Mouse (Mus musculus) hindbrain, embryonic 16.5 days (tissue): Measurements from ENCODE around the gene Ifnl2. TPM values are rescaled to one million over a fixed set of nuclear protein-coding genes. Genes with fewer than 3 reads are reported as not detected.
A peak's percentile ranks its signal among the peaks of the same experiment; 100 is the strongest.
"Not testable (repeated sequence)": the region's sequence is repeated elsewhere in the genome, so short reads cannot be mapped to it uniquely, and the experiment has no call there.

Source experiments
- ATAC-seq: fragments of 200-750 bp; cut with Nextera tagmentation; 2 replicates; pipeline ENCODE4 v1.8.0; 2017; ENCODE audit warnings: moderate TSS enrichment, moderate library complexity
- H3K27ac ChIP-seq: fragments of 300-500 bp; sonication (generic); 2 replicates; pipeline ENCODE4 v1.5.1; 2014; ENCODE audit warnings: low read depth, mild to moderate bottlenecking, control low read depth, low read length, moderate library complexity
- H3K27me3 ChIP-seq: fragments of 300-500 bp; sonication (generic); replicated peaks from 2 replicates; pipeline ENCODE4 v1.6.1; 2014; ENCODE audit warnings: low read length; ENCODE audit not compliant: control insufficient read depth, insufficient read depth
- H3K36me3 ChIP-seq: fragments of 300-500 bp; sonication (generic); 2 replicates; pipeline ENCODE4 v1.6.1; 2014; ENCODE audit warnings: mild to moderate bottlenecking, low read length, moderate library complexity, mixed read lengths; ENCODE audit not compliant: control insufficient read depth, insufficient read depth
- H3K4me1 ChIP-seq: fragments of 300-500 bp; sonication (generic); 2 replicates; pipeline ENCODE4 v1.6.1; 2014; ENCODE audit warnings: low read depth, low read length; ENCODE audit not compliant: control insufficient read depth, insufficient read depth
- H3K4me2 ChIP-seq: fragments of 300-500 bp; sonication (generic); 2 replicates; pipeline ENCODE4 v1.6.1; 2014; ENCODE audit warnings: mild to moderate bottlenecking, low read length, control low read depth, moderate library complexity
- H3K4me3 ChIP-seq: fragments of 300-500 bp; sonication (generic); 2 replicates; pipeline ENCODE4 v1.5.1; 2014; ENCODE audit warnings: mild to moderate bottlenecking, low read length, control low read depth, moderate library complexity
- H3K9ac ChIP-seq: fragments of 300-500 bp; sonication (generic); 2 replicates; pipeline ENCODE4 v1.6.1; 2014; ENCODE audit warnings: low read depth, mild to moderate bottlenecking, control low read depth, low read length, moderate library complexity
- H3K9me3 ChIP-seq: fragments of 300-500 bp; sonication (generic); 2 replicates; pipeline ENCODE4 v1.6.1; 2014; ENCODE audit warnings: mild to moderate bottlenecking, low read length, moderate library complexity; ENCODE audit not compliant: control insufficient read depth
- WGBS: fragments of 180-500 bp; shearing (Covaris S2); extraction: QIAGEN DNeasy Blood & Tissue Kit; methylation state at CpG from one replicate; pipeline ENCODE4 v1.1.7; 2014; 5-methylcytosine and 5-hydroxymethylcytosine counted together
- polyA plus RNA-seq: library from polyadenylated mRNA; unstranded; fragments of >200 nt; fragmentation: Nextera tagmentation; extraction: Ambion mirVana; gene quantifications from 2 replicates; pipeline ENCODE4 v1.2.1, GENCODE M21; 2015

Gene Ifnl2
- polyA plus RNA-seq: not detected in 2 replicates

DNA sequence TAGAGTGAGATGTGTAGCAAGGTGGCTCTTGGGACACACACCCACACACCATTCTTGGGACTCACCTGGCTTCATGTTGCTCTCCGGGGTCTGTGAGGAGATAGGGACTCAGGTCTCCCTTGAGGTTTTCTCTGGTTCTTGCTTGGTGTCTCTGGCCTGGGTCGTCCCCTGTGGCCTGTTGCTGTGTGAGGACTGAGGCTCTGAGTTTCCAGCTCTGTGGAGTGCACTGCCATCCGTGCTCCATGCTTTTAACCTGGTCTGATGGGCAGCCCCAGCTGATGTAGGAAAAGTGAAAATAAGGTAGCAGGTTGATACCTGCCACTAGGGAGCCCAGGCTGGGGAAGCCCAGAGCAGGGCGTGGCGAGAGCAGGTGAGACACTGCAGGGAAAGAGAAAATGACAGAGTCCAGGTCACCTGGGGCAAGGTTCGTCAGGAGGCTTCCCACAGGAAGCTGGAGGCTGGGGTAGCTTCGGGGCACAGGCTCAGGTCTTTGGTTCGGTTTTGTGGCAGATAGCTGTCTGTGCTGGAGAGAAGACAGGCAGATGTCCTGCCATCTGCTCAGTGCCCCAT lies at the start of gene Ifnl2:
Ifnl2 (minus strand) TSS at position 51 of the 570 bp plus-strand sequence.
- not testable (repeated sequence) for H3K4me1 ChIP-seq, H3K9ac ChIP-seq, ATAC-seq, H3K4me2 ChIP-seq, H3K27me3 ChIP-seq, H3K27ac ChIP-seq, H3K36me3 ChIP-seq, H3K4me3 ChIP-seq, H3K9me3 ChIP-seq
- WGBS: 65% methylated on average over 8 of the region's 8 CpGs

DNA sequence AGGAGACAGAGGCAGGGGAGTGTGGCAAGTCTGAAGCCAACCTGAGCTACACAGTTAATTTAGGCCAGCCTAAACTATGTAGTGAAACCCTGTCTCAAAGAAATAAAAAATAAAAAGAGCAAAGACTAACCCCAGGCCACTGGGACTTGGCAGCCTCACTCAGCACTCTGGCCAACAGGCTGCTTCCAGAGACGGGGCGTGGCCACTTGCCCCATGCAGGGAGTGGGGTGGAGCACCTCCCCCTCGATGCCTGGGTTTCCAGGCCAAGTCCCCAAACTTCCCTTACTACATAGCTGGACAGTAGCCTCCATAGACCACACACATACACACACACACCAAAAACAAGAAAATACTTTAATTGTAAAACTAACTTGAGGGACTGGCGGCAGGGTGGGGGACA lies 48.2 kb upstream of the Ifnl2 start:
- H3K27ac ChIP-seq: no peak overlapping the region
- H3K4me1 ChIP-seq: no peaks in the 10 kb centered on the region
- no peak overlapping the region for H3K4me3 ChIP-seq
- H3K36me3 ChIP-seq: peaks cover 14% of the 10 kb centered on the region; the same call in 1 of the 2 replicates
- no peak overlapping the region for H3K9ac ChIP-seq
- no peak overlapping the region for H3K4me2 ChIP-seq
- 0 out of 2 replicates have a peak, but pooled peaks have one; percentile 17 for ATAC-seq
- H3K9me3 ChIP-seq: no peaks in the 10 kb centered on the region
- 50% methylated on average over 4 of the region's 4 CpGs for WGBS
- no peaks in the 10 kb centered on the region for H3K27me3 ChIP-seq

- no peak for ATAC-seq
- Histone ChIP-seq H3K4me3 (no peak overlapping the region), H3K9me3 (no peaks in the 10 kb centered on the region), H3K4me1 (no peaks in the 10 kb centered on the region), H3K36me3 (peaks cover 12% of the 10 kb centered on the region; the same call in 1 of the 2 replicates), H3K9ac (no peak overlapping the region), H3K27ac (no peak overlapping the region), H3K27me3 (no peaks in the 10 kb centered on the region), H3K4me2 (no peak overlapping the region)
- 79% methylated on average over 6 of the region's 6 CpGs for WGBS
Observed at GRCm38 (mm10) chr7:28557708-28558107, 47.5 kb upstream of the Ifnl2 start.

- H3K9me3 ChIP-seq: no peaks in the 10 kb centered on the region
- H3K36me3 ChIP-seq: peaks cover 12% of the 10 kb centered on the region; the same call in 1 of the 2 replicates
- no peak overlapping the region for H3K4me3 ChIP-seq
- no peaks in the 10 kb centered on the region for H3K27me3 ChIP-seq
- no peak overlapping the region; the same call in 1 of the 2 replicates for H3K9ac ChIP-seq
- 81% methylated on average over 5 of the region's 5 CpGs for WGBS
- no peak overlapping the region for H3K27ac ChIP-seq
- H3K4me2 ChIP-seq: no peak overlapping the region
- ATAC-seq: no peak
- H3K4me1 ChIP-seq: no peaks in the 10 kb centered on the region
Observed at GRCm38 (mm10) chr7:28557069-28557468, 46.8 kb upstream of the Ifnl2 start.

- no peak overlapping the region for H3K4me2 ChIP-seq
- H3K9ac ChIP-seq: no peak overlapping the region
- no peaks in the 10 kb centered on the region for H3K27me3 ChIP-seq
- H3K36me3 ChIP-seq: peaks cover 12% of the 10 kb centered on the region; the same call in 1 of the 2 replicates
- WGBS: 23% methylated on average over 5 of the region's 5 CpGs
- no peaks in the 10 kb centered on the region for H3K9me3 ChIP-seq
- H3K4me3 ChIP-seq: no peak overlapping the region
- H3K4me1 ChIP-seq: no peaks in the 10 kb centered on the region
- no peak for ATAC-seq
- no peak overlapping the region for H3K27ac ChIP-seq
Observed at GRCm38 (mm10) chr7:28555939-28556535, 45.8 kb upstream of the Ifnl2 start.

GRCm38 (mm10) chr7:28553076-28553475 lies 42.8 kb upstream of the Ifnl2 start:
- no peaks in the 10 kb centered on the region for H3K36me3 ChIP-seq
- no peak overlapping the region for H3K4me3 ChIP-seq
- 92% methylated on average over 6 of the region's 6 CpGs for WGBS
- H3K4me2 ChIP-seq: no peak overlapping the region
- no peak overlapping the region for H3K27ac ChIP-seq
- no peak overlapping the region for H3K9ac ChIP-seq
- no peaks in the 10 kb centered on the region for H3K9me3 ChIP-seq
- H3K4me1 ChIP-seq: no peaks in the 10 kb centered on the region
- ATAC-seq: no peak
- no peaks in the 10 kb centered on the region for H3K27me3 ChIP-seq

- peaks cover 15% of the 10 kb centered on the region for H3K4me1 ChIP-seq
Observed at GRCm38 (mm10) chr7:28547628-28548027, 37.4 kb upstream of the Ifnl2 start.

DNA sequence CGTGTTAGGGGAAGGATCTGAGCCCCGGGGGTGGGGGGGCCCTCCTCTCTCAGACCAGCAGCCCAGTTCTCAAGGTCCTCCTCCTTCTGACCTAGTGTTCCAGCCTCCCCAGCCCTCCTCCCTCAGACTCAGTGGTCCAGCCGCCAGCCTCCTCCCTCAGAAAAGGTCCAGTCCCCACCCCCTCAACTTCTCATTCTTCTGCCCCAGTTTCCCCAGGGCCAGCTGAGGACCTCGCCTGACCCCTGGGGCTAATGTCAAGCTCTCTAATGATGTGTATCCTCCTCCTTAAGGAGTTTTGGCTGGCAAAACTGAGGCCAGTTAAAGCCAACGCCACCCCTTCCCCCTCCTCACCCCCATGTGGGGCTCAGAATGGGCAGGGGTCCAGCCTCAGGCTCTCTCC lies 36.9 kb upstream of the Ifnl2 start, which contains the start of gene Nccrp1:
Nccrp1 (minus strand) TSS at position 101 of the 400 bp plus-strand sequence.
- Histone ChIP-seq H3K4me3 (peak within 1 kb of the TSS; percentile 32), H3K4me2 (peak within 1 kb of the TSS; percentile 56), H3K4me1 (peaks cover 15% of the 10 kb centered on the region), H3K27me3 (peaks cover 20% of the 10 kb centered on the region), H3K36me3 (no peaks in the 10 kb centered on the region), H3K27ac (no peak within 1 kb of the TSS), H3K9ac (peak within 1 kb of the TSS; percentile 52), H3K9me3 (no peaks in the 10 kb centered on the region)
- 3% methylated on average over 5 of the region's 5 CpGs for WGBS
- no peak for ATAC-seq

More at GRCm38 (mm10) chr7:28547628-28548027, 37.4 kb upstream of the Ifnl2 start:
- no peak overlapping the region for H3K27ac ChIP-seq
- peaks cover 20% of the 10 kb centered on the region for H3K27me3 ChIP-seq
- H3K4me2 ChIP-seq: no peak overlapping the region
- 71% methylated on average over 7 of the region's 7 CpGs for WGBS
- H3K4me3 ChIP-seq: no peak overlapping the region
- ATAC-seq: no peak
- no peaks in the 10 kb centered on the region for H3K9me3 ChIP-seq
- no peak overlapping the region for H3K9ac ChIP-seq
- no peaks in the 10 kb centered on the region for H3K36me3 ChIP-seq

DNA sequence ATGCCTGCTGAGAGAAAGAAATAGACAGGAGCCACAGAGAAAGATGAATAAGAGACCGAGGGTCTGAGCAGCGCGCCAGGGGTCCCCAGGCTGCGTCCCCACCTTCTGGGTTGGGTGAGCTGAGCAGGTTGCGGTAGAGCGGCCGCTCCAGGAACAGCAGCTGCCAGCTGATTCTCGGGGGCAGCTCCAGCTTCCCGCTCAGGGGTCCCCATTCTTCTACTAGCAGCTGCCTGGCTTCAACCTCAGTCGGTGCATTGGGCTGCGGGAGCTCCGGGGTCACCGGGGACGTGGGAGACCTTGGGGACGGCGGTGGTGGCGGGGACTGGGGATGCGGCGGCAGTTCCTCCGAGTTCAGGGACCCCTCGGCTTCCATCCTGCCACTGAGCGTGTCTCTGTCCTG lies 36.4 kb upstream of the Ifnl2 start:
- 0 out of 2 replicates have a peak, but pooled peaks have one; percentile 25 for ATAC-seq
- Histone ChIP-seq H3K27ac (no peak overlapping the region), H3K4me3 (peak overlapping the region; percentile 32), H3K36me3 (no peaks in the 10 kb centered on the region), H3K27me3 (peaks cover 20% of the 10 kb centered on the region), H3K4me1 (peaks cover 15% of the 10 kb centered on the region), H3K9ac (peak overlapping the region; percentile 52), H3K9me3 (no peaks in the 10 kb centered on the region), H3K4me2 (peak overlapping the region; percentile 56)
- under 1% methylated on average over 21 of the region's 22 CpGs for WGBS
